Mouse (Mus musculus) hindbrain, postnatal 0 days (tissue): ENCODE measurements around the gene E2f2. TPM values are rescaled to one million over a fixed set of nuclear protein-coding genes. Genes with fewer than 3 reads are reported as not detected.

Experiments used
- ATAC-seq: fragments of 200-750 bp; cut with Nextera tagmentation; 2 replicates; pipeline ENCODE4 v1.8.0; 2017; ENCODE audit warnings: mild to moderate bottlenecking, moderate TSS enrichment, moderate library complexity
- DNase-seq: peaks from one replicate; pipeline ENCODE4 v3.0.0-alpha.2; 2015; ENCODE audit warnings: low spot score
- H3K27ac ChIP-seq: fragments of 300-500 bp; sonication (generic); 2 replicates; pipeline ENCODE4 v1.5.1; 2014; ENCODE audit warnings: mild to moderate bottlenecking
- H3K27me3 ChIP-seq: fragments of 300-500 bp; sonication (generic); 2 replicates; pipeline ENCODE4 v1.6.1; 2014; ENCODE audit warnings: low read length, mixed read lengths; ENCODE audit not compliant: insufficient read depth
- H3K36me3 ChIP-seq: fragments of 300-500 bp; sonication (generic); 2 replicates; pipeline ENCODE4 v1.6.1; 2014; ENCODE audit warnings: low read length, mixed read lengths; ENCODE audit not compliant: insufficient read depth
- H3K4me1 ChIP-seq: fragments of 300-500 bp; sonication (generic); 2 replicates; pipeline ENCODE4 v1.6.1; 2014; ENCODE audit warnings: antibody characterized with exemption, low read length, mixed read lengths; ENCODE audit not compliant: insufficient read depth
- H3K4me2 ChIP-seq: fragments of 300-500 bp; sonication (generic); 2 replicates; pipeline ENCODE4 v1.6.1; 2014; ENCODE audit warnings: low read depth, mild to moderate bottlenecking, low read length, moderate library complexity, mixed read lengths
- H3K4me3 ChIP-seq: fragments of 300-500 bp; sonication (generic); 2 replicates; pipeline ENCODE4 v1.5.1; 2014; ENCODE audit warnings: low read length
- H3K9ac ChIP-seq: fragments of 300-500 bp; sonication (generic); replicated peaks from 2 replicates; pipeline ENCODE4 v1.6.1; 2014; ENCODE audit warnings: mild to moderate bottlenecking, low read length, moderate library complexity, mixed read lengths
- H3K9me3 ChIP-seq: fragments of 300-500 bp; sonication (generic); 2 replicates; pipeline ENCODE4 v1.6.1; 2016; ENCODE audit warnings: low read length, mixed read lengths
- CTCF ChIP-seq: IDR thresholded peaks from 2 replicates; pipeline ENCODE4 v1.5.1; 2016; ENCODE audit warnings: antibody characterized with exemption, control low read depth, low read depth
- WGBS: fragments of 180-500 bp; shearing (Covaris S2); extraction: QIAGEN DNeasy Blood & Tissue Kit; methylation state at CpG from one replicate; pipeline ENCODE4 v1.1.7; 2014; 5-methylcytosine and 5-hydroxymethylcytosine counted together
- polyA plus RNA-seq: library from polyadenylated mRNA; unstranded; fragments of >200 nt; fragmentation: Nextera tagmentation; extraction: Ambion mirVana; gene quantifications from 2 replicates; pipeline ENCODE4 v1.2.1, GENCODE M21; 2015
- total RNA-seq: library from RNA; depleted of rRNA; stranded (reverse); fragments of >200 nt; gene quantifications from 2 replicates; pipeline ENCODE4 v1.2.3, GENCODE M21; 2014

Gene E2f2
- total and polyA plus RNA-seq, 2 experiments from 2014 or later = 2.4 to 3.7 TPM

- H3K27ac ChIP-seq = no peak overlapping the region
- 28% methylated on average over 9 of the region's 9 CpGs for WGBS
- ATAC-seq (no peak), DNase-seq (peak; percentile 77)
- no peaks in the 10 kb centered on the region for H3K27me3 ChIP-seq
- no peaks in the 10 kb centered on the region for H3K4me1 ChIP-seq
- H3K4me3 ChIP-seq = no peak overlapping the region
- peak; percentile 92 for TF ChIP-seq CTCF
- H3K36me3 ChIP-seq = no peaks in the 10 kb centered on the region
- H3K9ac ChIP-seq = no peak overlapping the region
- H3K9me3 ChIP-seq = no peaks in the 10 kb centered on the region
- H3K4me2 ChIP-seq = no peak overlapping the region
Observed at GRCm38 (mm10) chr4:136199562-136200292, 27.5 kb downstream of the E2f2 start.

- ATAC-seq = 0 out of 2 replicates have a peak, but pooled peaks have one; percentile 57
- 4% methylated on average over 9 of the region's 9 CpGs for WGBS
- no peak overlapping the region for H3K4me3 ChIP-seq
- no peaks in the 10 kb centered on the region for H3K27me3 ChIP-seq
- no peaks in the 10 kb centered on the region for H3K9me3 ChIP-seq
- H3K4me1 ChIP-seq = peaks cover 8% of the 10 kb centered on the region; the same call in 1 of the 2 replicates
- peak; percentile 88 for TF ChIP-seq CTCF
- H3K4me2 ChIP-seq = no peak overlapping the region
- H3K27ac ChIP-seq = no peak overlapping the region
- peak; percentile 88 for DNase-seq
- no peak overlapping the region for H3K9ac ChIP-seq
- no peaks in the 10 kb centered on the region for H3K36me3 ChIP-seq
Observed at GRCm38 (mm10) chr4:136202509-136202908, 30.3 kb downstream of the E2f2 start.

- Histone ChIP-seq H3K27me3 (no peaks in the 10 kb centered on the region), H3K36me3 (no peaks in the 10 kb centered on the region), H3K9ac (no peak overlapping the region), H3K4me2 (no peak overlapping the region), H3K27ac (no peak overlapping the region), H3K9me3 (no peaks in the 10 kb centered on the region), H3K4me1 (peaks cover 8% of the 10 kb centered on the region; the same call in 1 of the 2 replicates), H3K4me3 (no peak overlapping the region)
- WGBS = 88% methylated on average over 2 of the region's 2 CpGs
- no peak for ATAC-seq
- TF ChIP-seq CTCF = no peak
- no peak for DNase-seq
Observed at GRCm38 (mm10) chr4:136204775-136205174, 32.6 kb downstream of the E2f2 start.

GRCm38 (mm10) chr4:136206033-136206893 is 34.1 kb downstream of the E2f2 start, which contains the start of gene Asap3:
Gene Asap3 (plus strand): TSS chr4:136206365.
- Histone ChIP-seq H3K9ac (peak within 1 kb of the TSS; percentile 74), H3K4me3 (peak within 1 kb of the TSS; percentile 66), H3K9me3 (no peaks in the 10 kb centered on the region), H3K36me3 (no peaks in the 10 kb centered on the region), H3K4me1 (peaks cover 8% of the 10 kb centered on the region; the same call in 1 of the 2 replicates), H3K4me2 (peak within 1 kb of the TSS; percentile 99), H3K27ac (peak within 1 kb of the TSS; percentile 62), H3K27me3 (no peaks in the 10 kb centered on the region)
- DNase-seq (peak; percentile 94), ATAC-seq (peak; percentile 90)
- WGBS = 1% methylated on average over 51 of the region's 54 CpGs
- peak; percentile 23; the same call in 1 of the 2 replicates for TF ChIP-seq CTCF

- no peak for ATAC-seq
- DNase-seq = no peak
Observed at GRCm38 (mm10) chr4:136206943-136207342, 34.7 kb downstream of the E2f2 start.

GRCm38 (mm10) chr4:136210931-136211330 is 38.7 kb downstream of the E2f2 start:
- Histone ChIP-seq H3K4me1 (peaks cover 8% of the 10 kb centered on the region; the same call in 1 of the 2 replicates), H3K4me3 (no peak overlapping the region), H3K27me3 (no peaks in the 10 kb centered on the region), H3K4me2 (no peak overlapping the region), H3K36me3 (no peaks in the 10 kb centered on the region), H3K9me3 (no peaks in the 10 kb centered on the region), H3K9ac (no peak overlapping the region), H3K27ac (no peak overlapping the region)
- no peak for DNase-seq
- no peak for TF ChIP-seq CTCF
- no peak for ATAC-seq
- 78% methylated on average over 9 of the region's 9 CpGs for WGBS

More at GRCm38 (mm10) chr4:136206943-136207342, 34.7 kb downstream of the E2f2 start:
- H3K27me3 ChIP-seq = no peaks in the 10 kb centered on the region
- WGBS = 4% methylated on average over 6 of the region's 6 CpGs
- H3K4me1 ChIP-seq = peaks cover 8% of the 10 kb centered on the region; the same call in 1 of the 2 replicates
- H3K9me3 ChIP-seq = no peaks in the 10 kb centered on the region
- H3K36me3 ChIP-seq = no peaks in the 10 kb centered on the region
- H3K27ac ChIP-seq = no peak overlapping the region; the same call in 1 of the 2 replicates
- peak overlapping the region; percentile 99 for H3K4me2 ChIP-seq
- peak overlapping the region; percentile 66 for H3K4me3 ChIP-seq
- no peak for TF ChIP-seq CTCF
- H3K9ac ChIP-seq = peak overlapping the region; percentile 74
